Mouse (Mus musculus) liver, embryonic 15.5 days (tissue): ENCODE results near the gene Vps35l. TPM values are rescaled to one million over a fixed set of nuclear protein-coding genes. Genes with fewer than 3 reads are reported as not detected.

Source experiments
- ATAC-seq: fragments of 200-750 bp; cut with Nextera tagmentation; 2 replicates; pipeline ENCODE4 v1.8.0; 2017; ENCODE audit warnings: moderate number of reproducible peaks, mild to moderate bottlenecking, moderate library complexity; ENCODE audit not compliant: insufficient read depth
- H3K27ac ChIP-seq: fragments of 300-500 bp; sonication (generic); replicated peaks from 2 replicates; pipeline ENCODE4 v1.5.1; 2015; ENCODE audit warnings: mild to moderate bottlenecking, inconsistent platforms
- H3K27me3 ChIP-seq: fragments of 300-500 bp; sonication (generic); 2 replicates; pipeline ENCODE4 v1.6.1; 2015; ENCODE audit warnings: mild to moderate bottlenecking, inconsistent platforms
- H3K36me3 ChIP-seq: fragments of 300-500 bp; sonication (generic); replicated peaks from 2 replicates; pipeline ENCODE4 v1.6.1; 2015; ENCODE audit warnings: moderate library complexity, mild to moderate bottlenecking, inconsistent platforms
- H3K4me1 ChIP-seq: fragments of 300-500 bp; sonication (generic); replicated peaks from 2 replicates; pipeline ENCODE4 v1.6.1; 2015; ENCODE audit warnings: inconsistent platforms
- H3K4me2 ChIP-seq: fragments of 300-500 bp; sonication (generic); 2 replicates; pipeline ENCODE4 v1.6.1; 2015; ENCODE audit warnings: moderate library complexity, mild to moderate bottlenecking, inconsistent platforms
- H3K4me3 ChIP-seq: fragments of 300-500 bp; sonication (generic); replicated peaks from 2 replicates; pipeline ENCODE4 v1.5.1; 2015; ENCODE audit warnings: mild to moderate bottlenecking, inconsistent platforms
- H3K9ac ChIP-seq: fragments of 300-500 bp; sonication (generic); 2 replicates; pipeline ENCODE4 v1.6.1; 2015; ENCODE audit warnings: moderate library complexity, mild to moderate bottlenecking, inconsistent platforms
- H3K9me3 ChIP-seq: fragments of 300-500 bp; sonication (generic); replicated peaks from 2 replicates; pipeline ENCODE4 v1.6.1; 2016; ENCODE audit warnings: inconsistent platforms
- WGBS: fragments of 180-500 bp; shearing (Covaris S2); methylation state at CpG from one replicate; pipeline ENCODE4 v1.1.7; 2015; ENCODE audit warnings: mixed read lengths; ENCODE audit not compliant: insufficient replicate concordance; 5-methylcytosine and 5-hydroxymethylcytosine counted together
- polyA plus RNA-seq: library from polyadenylated mRNA; unstranded; fragments of >200 nt; fragmentation: Nextera tagmentation; extraction: Ambion mirVana; gene quantifications from 2 replicates; pipeline ENCODE4 v1.2.1, GENCODE M21; 2015

Vps35l gene
- polyA plus RNA-seq, 1 experiment from 2014 or later, result 34.0 TPM

DNA sequence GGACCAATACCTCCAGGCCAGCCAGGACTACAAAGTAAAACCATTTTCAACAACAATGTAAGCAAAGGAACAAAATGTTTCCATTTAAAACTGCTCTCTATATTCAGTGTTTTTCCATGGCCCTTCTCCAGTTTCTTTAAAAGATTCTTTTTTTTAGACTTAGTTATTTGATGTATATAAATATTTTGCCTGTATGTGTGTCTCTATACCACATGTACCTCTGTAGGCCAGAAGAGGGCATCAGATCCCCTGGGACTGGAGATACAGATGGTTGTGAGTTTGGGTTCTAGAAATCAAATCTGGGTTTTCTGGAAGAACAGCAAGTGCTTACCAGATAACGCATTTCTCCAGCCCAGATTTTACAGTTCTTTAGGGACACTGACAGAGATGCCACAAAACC lies 1.3 kb upstream of the Vps35l start:
- H3K4me3 ChIP-seq, result no peak overlapping the region
- 48% methylated on average over 1 of the region's 1 CpGs for whole genome bisulfite sequencing
- no peak overlapping the region for H3K27ac ChIP-seq
- peaks cover 18% of the 10 kb centered on the region for H3K36me3 ChIP-seq
- H3K4me1 ChIP-seq, result peaks cover 30% of the 10 kb centered on the region
- no peak for ATAC-seq
- no peak overlapping the region for H3K4me2 ChIP-seq
- H3K9ac ChIP-seq, result no peak overlapping the region
- no peaks in the 10 kb centered on the region for H3K27me3 ChIP-seq
- H3K9me3 ChIP-seq, result no peaks in the 10 kb centered on the region

DNA sequence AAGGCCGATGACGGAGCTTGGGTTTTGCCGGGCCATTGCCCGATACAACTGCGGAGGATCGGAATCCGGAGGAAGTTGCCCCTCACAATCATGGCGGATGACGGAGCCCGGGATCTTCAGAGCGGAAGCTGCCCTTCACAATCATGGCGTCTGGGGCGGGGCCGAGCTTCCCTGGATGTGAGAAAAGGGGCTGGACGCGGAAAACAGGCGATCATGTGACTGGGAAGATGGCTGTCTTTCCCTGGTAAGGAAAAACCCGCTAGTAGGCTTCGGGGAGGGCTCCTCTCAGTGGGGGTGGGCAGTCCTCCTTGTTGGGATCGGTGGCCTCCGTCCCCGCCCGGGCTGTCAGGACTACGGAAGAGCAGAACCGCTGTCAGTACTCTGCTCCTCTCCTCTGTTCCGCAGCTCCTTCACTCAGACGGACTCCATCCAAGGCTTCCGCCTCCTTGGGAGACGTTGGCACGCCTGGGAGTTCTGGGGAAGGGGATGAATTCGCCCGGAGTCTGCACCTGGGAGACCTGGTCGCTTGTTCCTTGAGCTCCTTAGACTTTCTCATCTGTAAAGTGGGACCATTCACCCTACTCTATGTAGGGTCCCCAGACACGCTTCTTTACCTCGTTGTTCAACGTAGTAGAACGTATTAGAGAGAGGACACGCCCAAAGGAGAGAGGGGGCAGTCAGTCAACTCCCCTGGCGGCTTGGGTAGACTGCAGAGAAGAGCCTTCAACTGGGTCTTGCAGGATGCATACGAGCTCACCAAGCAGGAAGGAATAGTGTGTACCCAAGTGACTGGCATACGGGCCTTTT lies 709 bp downstream of the Vps35l start:
- H3K4me2 ChIP-seq, result peak overlapping the region; percentile 85
- peaks cover 30% of the 10 kb centered on the region for H3K4me1 ChIP-seq
- H3K36me3 ChIP-seq, result peaks cover 15% of the 10 kb centered on the region
- peak overlapping the region; percentile 79 for H3K27ac ChIP-seq
- peak overlapping the region; percentile 85 for H3K4me3 ChIP-seq
- H3K9me3 ChIP-seq, result no peaks in the 10 kb centered on the region
- peak overlapping the region; percentile 72 for H3K9ac ChIP-seq
- no peaks in the 10 kb centered on the region for H3K27me3 ChIP-seq
- WGBS, result 1% methylated on average over 41 of the region's 41 CpGs
- ATAC-seq, result peak; percentile 95

DNA sequence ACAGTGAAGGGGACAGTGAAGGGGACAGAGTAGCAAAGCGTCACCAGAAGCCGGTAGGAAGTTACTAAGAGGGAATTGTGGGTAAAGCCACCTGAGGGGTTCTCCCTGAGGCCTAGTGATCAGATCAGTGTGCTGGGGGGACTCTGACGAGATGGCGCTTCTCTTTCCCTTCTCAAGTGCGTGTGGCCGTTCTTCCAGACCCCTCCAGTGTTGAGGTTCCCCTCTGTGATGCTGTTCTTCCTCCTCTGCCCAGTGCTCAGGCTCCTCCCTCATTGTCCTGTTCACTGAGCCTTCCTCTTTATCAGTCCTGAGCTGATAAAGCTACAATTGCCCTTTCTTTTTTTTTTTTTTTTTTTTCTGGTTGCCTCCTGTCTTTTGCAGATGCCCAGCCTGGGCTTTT lies 2.3 kb downstream of the Vps35l start:
- Histone ChIP-seq H3K4me1 (peaks cover 30% of the 10 kb centered on the region), H3K27ac (no peak overlapping the region), H3K4me2 (peak overlapping the region; percentile 85; the same call in 1 of the 2 replicates), H3K9me3 (no peaks in the 10 kb centered on the region), H3K27me3 (no peaks in the 10 kb centered on the region), H3K9ac (no peak overlapping the region), H3K36me3 (peaks cover 27% of the 10 kb centered on the region), H3K4me3 (no peak overlapping the region)
- WGBS, result 39% methylated on average over 6 of the region's 6 CpGs
- ATAC-seq, result no peak

DNA sequence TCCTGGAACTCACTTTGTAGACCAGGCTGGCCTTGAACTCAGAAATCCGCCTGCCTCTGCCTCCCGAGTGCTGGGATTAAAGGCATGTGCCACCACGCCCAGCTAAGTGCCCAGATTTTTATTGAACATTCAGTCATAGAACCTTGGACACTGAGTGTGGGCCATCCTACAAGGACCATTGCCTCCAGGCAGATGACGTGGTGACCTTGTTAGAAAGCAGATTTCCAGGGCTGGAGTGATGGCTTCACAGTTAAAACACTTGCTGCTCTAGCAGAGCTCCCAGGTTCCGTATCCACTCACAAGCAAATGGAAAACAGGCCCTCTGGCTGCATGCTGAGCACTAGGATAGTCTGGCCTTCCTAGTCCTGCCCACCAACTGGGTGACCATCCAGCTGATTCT lies 4.7 kb downstream of the Vps35l start:
- H3K4me1 ChIP-seq, result peaks cover 24% of the 10 kb centered on the region
- H3K9me3 ChIP-seq, result no peaks in the 10 kb centered on the region
- ATAC-seq, result no peak
- H3K9ac ChIP-seq, result no peak overlapping the region
- WGBS, result 79% methylated on average over 5 of the region's 5 CpGs
- H3K4me3 ChIP-seq, result no peak overlapping the region
- H3K27me3 ChIP-seq, result no peaks in the 10 kb centered on the region
- H3K36me3 ChIP-seq, result peaks cover 52% of the 10 kb centered on the region
- no peak overlapping the region for H3K27ac ChIP-seq
- no peak overlapping the region for H3K4me2 ChIP-seq

DNA sequence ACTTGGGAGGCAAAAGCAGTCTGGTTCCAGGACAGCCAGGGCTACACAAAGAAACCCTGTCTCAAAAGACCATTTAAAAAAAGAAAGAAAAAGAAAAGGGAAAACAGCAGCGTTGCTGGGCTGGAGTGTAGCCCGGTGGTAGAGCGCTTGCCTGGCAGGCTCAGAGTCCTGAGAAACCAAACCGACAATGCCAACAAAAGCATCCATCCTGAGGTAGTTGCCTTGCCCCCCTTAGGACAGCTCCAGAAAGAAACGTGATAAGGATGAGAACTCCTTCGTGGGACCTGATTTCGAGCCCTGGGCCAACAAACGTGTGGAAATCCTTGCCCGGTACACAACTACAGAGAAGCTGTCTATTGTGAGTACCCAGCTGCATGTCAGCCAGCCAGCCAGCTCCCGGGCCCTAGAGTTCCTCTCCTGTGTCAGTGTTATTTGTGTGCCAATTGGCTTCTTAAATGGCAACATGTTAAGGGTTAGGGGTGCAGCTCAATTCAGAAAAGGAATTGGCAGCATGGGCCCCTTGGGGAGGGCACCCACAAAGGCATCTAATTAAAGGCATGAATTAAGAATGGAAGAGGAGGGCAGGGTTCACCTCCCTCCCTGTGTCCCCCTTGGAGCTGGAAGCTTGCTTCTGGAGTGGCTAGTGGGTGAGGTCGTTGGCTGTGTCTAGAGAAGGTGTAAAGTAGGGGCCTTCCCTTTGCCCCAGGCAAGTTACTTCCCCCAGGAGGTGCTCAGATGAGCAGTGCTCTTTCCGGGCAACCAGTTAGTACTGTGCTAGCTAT lies 8.1 kb downstream of the Vps35l start:
- no peaks in the 10 kb centered on the region for H3K27me3 ChIP-seq
- peaks cover 71% of the 10 kb centered on the region for H3K36me3 ChIP-seq
- no peak overlapping the region for H3K4me3 ChIP-seq
- no peak overlapping the region for H3K27ac ChIP-seq
- no peak overlapping the region for H3K4me2 ChIP-seq
- no peaks in the 10 kb centered on the region for H3K9me3 ChIP-seq
- H3K4me1 ChIP-seq, result peaks cover 18% of the 10 kb centered on the region
- ATAC-seq, result no peak
- H3K9ac ChIP-seq, result no peak overlapping the region
- WGBS, result 78% methylated on average over 12 of the region's 12 CpGs

DNA sequence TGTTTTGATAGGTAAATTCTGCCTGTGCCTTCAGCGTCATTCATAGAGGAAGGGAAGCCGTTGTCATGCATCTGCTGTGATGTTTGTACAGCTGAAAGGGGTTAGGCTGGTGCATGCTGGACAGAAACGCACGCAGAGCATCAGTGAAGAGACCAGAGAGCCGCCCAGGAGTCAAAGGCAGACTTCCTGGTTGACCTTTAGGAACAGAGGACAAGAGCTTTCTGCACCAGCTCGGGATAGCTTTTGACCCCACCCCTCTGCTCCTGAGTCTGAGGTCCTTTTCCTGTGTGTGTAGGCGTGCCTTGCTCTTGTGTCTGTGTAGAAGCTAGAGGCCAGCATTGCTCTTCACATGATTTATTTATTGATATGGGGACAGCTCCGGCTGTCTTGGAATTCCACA lies 9.7 kb downstream of the Vps35l start:
- Histone ChIP-seq H3K4me2 (no peak overlapping the region), H3K36me3 (peaks cover 75% of the 10 kb centered on the region), H3K4me1 (peaks cover 18% of the 10 kb centered on the region), H3K4me3 (no peak overlapping the region), H3K27ac (no peak overlapping the region), H3K9ac (no peak overlapping the region), H3K9me3 (no peaks in the 10 kb centered on the region), H3K27me3 (no peaks in the 10 kb centered on the region)
- 69% methylated on average over 8 of the region's 8 CpGs for WGBS
- no peak for ATAC-seq

DNA sequence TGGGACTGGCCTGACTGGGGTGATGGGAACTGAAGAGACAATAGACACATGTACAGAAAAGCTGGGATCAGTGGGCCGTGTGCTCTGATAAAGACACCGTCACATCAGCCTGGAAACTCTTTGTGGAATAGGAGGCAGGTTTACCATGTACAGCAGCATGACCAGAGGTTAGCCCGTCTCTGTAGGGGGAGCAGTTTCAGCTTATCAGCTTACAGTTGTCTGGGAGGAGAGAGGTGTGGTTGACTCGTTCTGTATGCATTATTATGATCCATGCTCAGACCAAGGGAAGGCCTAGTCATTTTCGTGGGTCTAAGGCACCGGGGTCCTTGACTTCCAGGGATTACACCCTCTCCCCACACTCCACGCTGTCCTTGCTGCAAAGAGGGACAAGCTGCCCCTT lies 11.6 kb downstream of the Vps35l start:
- 44% methylated on average over 7 of the region's 7 CpGs for WGBS
- Histone ChIP-seq H3K4me1 (peaks cover 30% of the 10 kb centered on the region), H3K4me2 (peak overlapping the region; percentile 35), H3K27me3 (no peaks in the 10 kb centered on the region), H3K9ac (no peak overlapping the region), H3K27ac (peak overlapping the region; percentile 65), H3K36me3 (peaks cover 77% of the 10 kb centered on the region), H3K9me3 (no peaks in the 10 kb centered on the region), H3K4me3 (no peak overlapping the region)
- peak; percentile 80 for ATAC-seq

DNA sequence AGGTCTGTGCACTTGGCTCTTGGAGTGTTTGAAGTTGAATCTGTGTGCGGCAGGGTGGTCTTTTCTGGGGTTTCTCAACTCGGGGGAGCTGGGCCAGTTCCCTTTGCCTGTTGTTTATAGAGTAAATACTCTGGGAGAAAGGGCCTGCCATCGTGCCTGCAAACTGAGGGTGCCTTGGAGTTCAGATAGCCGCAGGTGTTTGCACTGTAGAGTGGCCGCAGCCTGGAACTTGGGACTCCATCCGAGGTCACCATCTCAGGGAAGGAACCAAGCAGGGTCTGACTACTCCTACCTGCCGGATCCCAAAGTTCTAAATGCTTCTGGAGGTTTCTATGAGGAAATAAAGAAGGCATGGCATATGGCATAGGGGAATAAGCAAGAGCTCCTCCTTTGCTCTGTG lies 15.7 kb downstream of the Vps35l start:
- Histone ChIP-seq H3K27ac (peak overlapping the region; percentile 90), H3K27me3 (no peaks in the 10 kb centered on the region), H3K4me2 (peak overlapping the region; percentile 54), H3K9me3 (no peaks in the 10 kb centered on the region), H3K9ac (peak overlapping the region; percentile 42; the same call in 1 of the 2 replicates), H3K4me3 (peak overlapping the region; percentile 27; the same call in 1 of the 2 replicates), H3K4me1 (peaks cover 62% of the 10 kb centered on the region), H3K36me3 (peaks cover 54% of the 10 kb centered on the region)
- no peak for ATAC-seq
- 71% methylated on average over 7 of the region's 7 CpGs for WGBS

DNA sequence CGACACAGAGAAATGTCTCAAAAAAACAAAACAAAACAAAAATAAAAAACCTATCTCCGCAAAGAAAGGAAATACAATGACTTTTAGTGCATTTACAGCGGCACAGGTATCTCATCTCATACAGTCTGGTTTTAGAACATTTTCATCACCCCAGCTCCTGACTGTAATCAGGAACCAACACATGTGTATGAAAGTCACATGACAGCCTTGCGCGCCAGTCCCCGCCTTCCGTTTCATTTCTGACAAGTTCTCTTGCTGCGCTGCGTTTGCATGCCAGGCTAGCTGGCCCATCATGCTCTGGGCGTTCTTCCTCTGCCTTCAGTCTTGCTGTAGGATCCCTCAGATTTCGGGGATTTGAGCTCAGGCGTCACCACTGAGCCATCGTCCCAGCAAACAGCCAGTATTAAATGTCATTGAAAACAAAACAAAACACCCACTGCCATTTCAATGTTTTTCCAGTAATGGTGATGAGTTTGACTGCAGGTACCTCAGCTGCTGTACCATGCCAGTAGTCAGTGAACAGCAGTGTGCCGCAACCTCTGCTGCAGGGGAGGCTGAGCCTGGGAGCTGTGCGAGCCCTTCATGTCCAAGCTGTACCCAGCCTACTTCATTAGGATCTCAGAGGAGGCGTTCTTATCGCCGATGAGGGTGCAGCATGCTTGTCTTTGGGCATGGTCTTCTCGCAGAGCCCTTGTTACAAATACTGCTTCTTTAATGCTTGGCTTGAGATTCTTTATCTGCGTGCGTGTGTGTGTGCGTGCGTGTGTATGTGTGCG lies 16.7 kb downstream of the Vps35l start:
- Histone ChIP-seq H3K9ac (peak overlapping the region; percentile 42; the same call in 1 of the 2 replicates), H3K9me3 (no peaks in the 10 kb centered on the region)
- ATAC-seq, result peak; percentile 82

DNA sequence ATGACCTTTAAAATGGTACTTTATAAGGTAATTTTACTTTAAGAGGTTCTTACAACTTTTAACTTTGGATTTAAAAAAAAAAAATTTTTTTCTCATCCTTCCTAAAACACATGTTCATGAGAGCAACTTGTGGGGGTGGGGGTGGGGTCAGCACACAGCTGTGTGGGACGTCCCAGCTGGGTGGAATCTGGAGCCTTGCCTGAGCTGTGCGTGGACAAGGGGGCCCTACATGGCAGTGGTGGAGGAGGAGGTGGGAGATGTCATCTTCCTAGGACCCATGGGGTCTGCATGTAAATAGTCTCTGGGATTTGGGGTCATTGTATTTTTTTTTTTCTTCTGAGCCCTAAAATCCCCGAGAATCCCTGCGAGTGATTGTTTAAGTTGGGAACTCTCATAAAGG lies 18.3 kb downstream of the Vps35l start:
- H3K27ac ChIP-seq, result 0 out of 2 replicates have a peak overlapping the region, but pooled peaks have one; percentile 56
- H3K9ac ChIP-seq, result no peak overlapping the region
- no peaks in the 10 kb centered on the region for H3K27me3 ChIP-seq
- no peak overlapping the region for H3K4me3 ChIP-seq
- no peak for ATAC-seq
- H3K4me1 ChIP-seq, result peaks cover 44% of the 10 kb centered on the region
- H3K36me3 ChIP-seq, result peaks cover 62% of the 10 kb centered on the region
- H3K9me3 ChIP-seq, result no peaks in the 10 kb centered on the region
- 72% methylated on average over 4 of the region's 4 CpGs for WGBS
- no peak overlapping the region for H3K4me2 ChIP-seq

More for the DNA sequence above, 16.7 kb downstream of the Vps35l start:
- H3K27me3 ChIP-seq, result no peaks in the 10 kb centered on the region
- peaks cover 55% of the 10 kb centered on the region for H3K4me1 ChIP-seq
- H3K4me3 ChIP-seq, result peak overlapping the region; percentile 27
- peaks cover 62% of the 10 kb centered on the region for H3K36me3 ChIP-seq
- H3K27ac ChIP-seq, result peak overlapping the region; percentile 90
- WGBS, result 63% methylated on average over 24 of the region's 24 CpGs
- peak overlapping the region; percentile 63 for H3K4me2 ChIP-seq
